Mouse (Mus musculus): ENCODE results near the gene Zdhhc15.

- TF ChIP-seq CTCF (IDR thresholded peaks at IDR 0.05; ENCODE audit: control insufficient read depth, insufficient read depth, insufficient read length) (no peak), MYOD1 (IDR thresholded peaks at IDR 0.05; ENCODE audit: control insufficient read depth, insufficient read length, low read depth) (no peak), CEBPB (IDR thresholded peaks at IDR 0.05; ENCODE audit: low read depth) (no peak), FOSL1 (IDR thresholded peaks at IDR 0.05; ENCODE audit: insufficient read depth, low read length, poor library complexity, severe bottlenecking) (no peak)
These were observed at the start of gene Zdhhc15 for GRCm38 (mm10) chrX:104670757-104671549.
